Mouse (Mus musculus) thymus, adult 2 months (tissue): ENCODE results near the gene Icam1.

ENCODE experiments used
- CTCF ChIP-seq: fragments of 200-500 bp; IDR thresholded peaks from 2 replicates; pipeline ENCODE4 v1.5.1; 2012; ENCODE audit warnings: mild to moderate bottlenecking, control low read depth, low read length, moderate library complexity, borderline replicate concordance; ENCODE audit not compliant: control insufficient read depth, poor library complexity, insufficient read depth; ENCODE audit errors: extremely low read depth
- POLR2A ChIP-seq: fragments of 200-500 bp; IDR thresholded peaks from 2 replicates; pipeline ENCODE4 v1.6.1; 2012; ENCODE audit warnings: mild to moderate bottlenecking, low read length, control low read depth, moderate library complexity; ENCODE audit not compliant: control insufficient read depth, poor library complexity, insufficient read depth; ENCODE audit errors: extremely low read depth

DNA sequence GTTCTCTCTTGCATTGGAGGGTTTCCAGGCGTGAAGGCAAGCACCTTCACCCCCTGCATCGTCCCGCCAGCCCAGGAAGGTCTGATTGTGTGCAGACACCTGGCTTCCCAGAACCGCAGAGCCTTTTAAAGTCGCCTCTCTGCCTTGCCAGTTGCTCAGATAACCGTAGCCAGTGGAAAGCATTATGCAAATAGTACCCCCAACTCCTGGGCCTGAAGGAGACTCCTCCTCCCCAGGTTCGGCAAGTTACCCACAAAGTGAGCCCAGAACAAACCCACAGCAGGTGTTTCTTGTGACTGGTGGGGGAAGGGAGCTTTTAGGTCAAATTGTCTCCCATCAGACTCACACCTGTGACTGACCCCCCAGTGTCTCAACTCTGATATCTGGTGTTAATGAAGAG lies 27.8 kb upstream of the Icam1 start:
- TF ChIP-seq CTCF (no peak), POLR2A (no peak)
